Mouse (Mus musculus) T-cell, adult 2 months (primary cell): Measurements from ENCODE around the gene Dusp19.

ENCODE experiments used
- DNase-seq: peaks from one replicate; pipeline ENCODE4 v3.0.0; 2022; ENCODE audit warnings: low spot score

Dusp19 gene

DNA sequence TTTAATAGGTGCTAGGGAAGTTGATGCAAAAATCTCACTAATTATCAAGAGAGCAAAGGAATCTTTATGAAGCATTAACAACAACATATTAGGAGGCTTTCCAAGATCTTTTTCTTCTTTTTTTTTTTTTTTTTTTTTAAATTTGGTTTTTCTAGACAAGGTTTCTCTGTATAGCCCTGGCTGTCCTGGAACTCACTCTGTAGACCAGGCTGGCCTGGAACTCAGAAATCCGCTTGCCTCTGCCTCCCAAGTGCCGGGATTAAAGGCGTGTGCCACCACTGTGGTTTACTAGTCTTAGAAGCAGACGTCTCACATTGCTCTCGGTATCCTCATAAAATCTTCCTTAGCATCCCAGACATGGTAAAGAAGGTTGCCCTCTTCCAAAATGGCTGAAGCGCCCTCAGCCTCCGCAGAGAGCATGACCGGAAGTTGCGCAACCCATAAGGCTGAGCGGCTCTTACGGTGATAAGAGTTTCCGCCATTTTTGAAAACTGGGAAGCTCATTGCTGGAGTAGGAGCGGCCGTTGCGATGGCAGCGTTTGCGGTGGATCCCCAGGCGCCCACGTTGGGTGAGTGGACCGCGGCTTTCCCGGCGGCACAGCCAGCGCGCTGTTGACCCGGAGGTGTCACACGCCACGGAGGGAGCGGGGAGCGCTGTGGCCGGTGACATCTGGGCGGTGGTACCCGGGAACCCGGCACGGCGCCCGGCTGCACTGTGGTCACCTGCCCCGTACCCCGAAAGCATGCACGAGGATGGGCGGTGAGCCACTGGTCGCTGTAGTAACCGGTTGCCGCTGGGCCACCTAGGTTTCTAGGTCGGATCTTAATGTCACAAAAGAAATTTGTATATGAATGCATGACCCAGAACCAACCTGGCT is 21.8 kb downstream of the Dusp19 start:
- DNase-seq, result peak; percentile 80

DNA sequence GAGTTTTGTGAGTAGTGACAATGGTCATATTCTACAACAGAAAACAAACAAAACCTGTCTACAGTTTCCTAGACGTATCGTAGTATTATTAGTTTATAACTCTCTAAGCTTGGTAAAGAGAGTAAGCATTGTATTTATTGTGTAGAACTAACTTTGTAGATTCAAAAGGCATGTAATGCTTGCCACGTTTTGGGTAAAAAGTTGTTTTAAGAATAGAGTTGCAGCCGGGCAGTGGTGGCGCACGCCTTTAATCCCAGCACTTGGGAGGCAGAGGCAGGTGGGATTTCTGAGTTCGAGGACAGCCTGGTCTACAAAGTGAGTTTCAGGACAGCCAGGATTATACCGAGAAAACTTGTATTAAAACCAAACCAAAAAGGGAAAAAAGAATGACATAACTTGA is 22.6 kb downstream of the Dusp19 start:
- DNase-seq, result no peak

DNA sequence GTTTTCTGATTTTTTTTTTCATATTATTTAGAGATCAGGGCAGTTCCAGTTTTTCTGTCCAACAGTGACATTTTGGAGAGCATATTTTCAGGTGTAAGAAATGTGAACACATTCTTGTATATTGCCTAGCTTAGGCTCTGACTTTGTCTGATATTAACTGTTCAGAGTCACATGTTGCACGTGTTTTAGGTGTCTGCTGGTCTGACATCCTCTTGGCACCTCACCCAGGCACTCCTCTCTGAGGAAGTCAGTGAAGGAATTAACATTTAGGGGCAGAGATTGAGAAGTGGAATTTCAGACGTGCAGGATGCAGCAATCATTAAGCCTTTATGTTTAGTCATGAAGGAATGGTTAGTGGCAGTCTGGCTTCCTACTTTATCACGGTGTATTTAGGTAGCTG is 23.0 kb downstream of the Dusp19 start:
- no peak for DNase-seq

DNA sequence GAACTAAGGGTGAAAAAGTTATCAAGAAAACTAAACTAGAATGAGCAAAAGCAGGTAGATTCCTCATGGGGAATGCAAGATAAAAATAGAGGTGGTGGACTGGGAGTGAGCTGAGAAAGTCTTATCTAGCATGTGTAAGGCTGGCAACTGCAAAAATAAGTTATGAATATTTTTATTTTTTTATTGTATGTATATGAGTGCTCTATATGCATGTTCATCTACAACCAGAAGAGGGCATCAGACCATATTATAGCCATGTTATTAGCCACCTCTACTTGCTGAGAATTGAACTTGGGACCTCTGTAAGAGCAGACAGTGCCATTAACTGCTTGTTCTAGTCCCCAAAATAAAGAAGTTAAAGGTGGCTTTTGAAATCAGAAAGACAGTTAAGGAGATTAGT is 44.6 kb downstream of the Dusp19 start:
- DNase-seq, result no peak

DNA sequence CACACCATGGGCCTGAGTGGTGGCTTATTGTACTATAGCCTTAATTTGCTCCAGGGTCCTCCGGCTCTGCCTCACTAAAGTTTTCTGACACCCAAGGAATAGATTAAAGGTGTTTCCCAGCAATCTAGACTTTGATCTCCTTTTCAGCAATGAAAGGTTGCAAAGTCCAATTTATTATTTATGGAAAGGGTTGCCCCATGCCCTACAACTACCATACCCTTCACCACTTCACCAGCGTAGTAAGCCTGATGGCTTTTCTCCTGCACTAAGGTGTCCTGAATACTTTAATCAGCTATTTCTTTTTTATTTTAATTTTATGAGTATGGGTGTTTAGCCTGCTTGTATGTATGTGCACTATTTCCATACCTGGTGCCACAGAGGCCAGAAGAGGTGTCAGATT is 45.8 kb downstream of the Dusp19 start:
- no peak for DNase-seq

DNA sequence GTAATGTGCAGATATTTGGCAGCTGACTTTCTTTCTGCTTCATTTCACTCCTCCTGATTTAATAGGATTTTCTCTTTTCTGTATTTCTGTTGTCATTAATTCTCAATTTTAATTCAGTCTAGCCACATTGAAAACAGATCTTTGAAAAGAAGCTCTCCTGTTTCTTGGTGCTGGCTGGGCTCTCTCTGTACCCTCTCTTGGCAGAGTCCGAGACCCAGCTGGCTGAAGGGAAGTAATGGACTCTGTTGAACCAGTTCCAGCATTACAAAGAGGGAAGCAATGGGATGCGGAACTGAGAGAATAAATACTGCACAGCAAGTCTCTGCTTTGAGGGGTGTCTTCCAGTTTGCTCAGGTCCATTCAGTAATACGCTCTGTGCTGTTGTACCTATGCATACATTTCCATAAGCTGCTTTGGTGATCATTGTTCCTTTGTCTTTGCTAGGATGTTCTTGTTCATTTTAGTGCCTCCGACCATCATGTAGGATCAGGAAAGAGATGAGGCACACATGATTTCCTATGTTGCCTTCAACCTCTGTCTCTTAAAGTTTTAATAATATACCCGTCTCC is 50.6 kb downstream of the Dusp19 start:
- no peak for DNase-seq

DNA sequence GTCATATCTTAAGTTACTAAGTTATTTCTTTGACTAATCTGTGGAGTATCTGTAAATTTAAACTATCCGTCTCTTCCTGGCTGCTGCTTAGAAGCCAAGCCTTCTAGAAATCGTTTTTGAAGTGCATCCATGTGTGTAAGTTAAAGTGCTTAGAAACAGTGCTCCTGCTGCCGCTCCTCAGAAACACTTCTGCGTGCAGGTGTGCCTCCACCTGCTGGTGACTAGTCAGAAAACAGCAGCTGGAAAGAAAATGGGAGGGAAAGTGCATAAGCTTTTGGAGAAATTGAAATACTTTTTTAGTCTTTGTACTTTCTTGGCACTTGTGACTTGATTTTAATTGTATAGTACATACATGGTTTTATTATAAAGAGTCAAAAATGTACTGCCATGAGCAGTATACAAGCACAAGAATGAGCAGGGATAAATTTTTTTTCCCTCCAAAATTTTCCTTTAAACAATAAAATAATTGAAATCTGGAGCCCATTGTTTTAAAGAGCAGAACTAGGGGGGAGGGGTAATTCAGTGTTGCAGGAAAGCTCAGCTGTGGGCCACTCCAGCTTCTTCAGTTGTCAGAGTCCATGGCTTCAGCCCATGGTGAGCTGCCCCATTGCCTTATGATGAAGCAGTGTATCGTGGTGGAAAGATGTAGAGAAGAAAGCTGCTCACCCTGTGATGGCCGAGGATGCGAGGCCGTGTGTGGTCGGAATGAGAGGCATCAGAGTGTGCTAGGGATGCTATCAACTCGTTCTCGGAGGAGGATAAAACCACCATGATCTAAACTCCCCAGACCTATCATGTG is 53.2 kb downstream of the Dusp19 start:
- no peak for DNase-seq

DNA sequence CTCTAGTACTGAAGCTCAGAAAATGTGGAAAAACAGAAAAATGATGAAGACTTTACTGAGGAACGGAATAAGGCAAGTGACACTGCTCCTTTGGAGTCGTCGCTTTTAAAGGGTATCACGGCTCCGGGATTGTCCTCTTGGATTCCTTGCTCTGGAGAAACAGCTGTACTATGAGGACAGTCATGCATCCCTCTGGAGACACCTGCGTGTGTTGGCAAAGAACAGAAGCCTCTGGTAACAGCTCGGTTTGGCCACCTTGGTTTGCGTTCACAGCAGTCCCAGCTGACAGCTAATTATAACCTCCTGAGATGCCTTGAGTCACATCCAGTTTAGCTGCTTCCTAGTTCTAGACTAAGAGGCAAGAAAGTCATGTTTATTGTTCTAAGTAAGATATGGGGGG is 62.0 kb downstream of the Dusp19 start:
- no peak for DNase-seq
